Mouse (Mus musculus): ENCODE measurements around the gene Mkrn3.

The Mkrn3 gene

DNA sequence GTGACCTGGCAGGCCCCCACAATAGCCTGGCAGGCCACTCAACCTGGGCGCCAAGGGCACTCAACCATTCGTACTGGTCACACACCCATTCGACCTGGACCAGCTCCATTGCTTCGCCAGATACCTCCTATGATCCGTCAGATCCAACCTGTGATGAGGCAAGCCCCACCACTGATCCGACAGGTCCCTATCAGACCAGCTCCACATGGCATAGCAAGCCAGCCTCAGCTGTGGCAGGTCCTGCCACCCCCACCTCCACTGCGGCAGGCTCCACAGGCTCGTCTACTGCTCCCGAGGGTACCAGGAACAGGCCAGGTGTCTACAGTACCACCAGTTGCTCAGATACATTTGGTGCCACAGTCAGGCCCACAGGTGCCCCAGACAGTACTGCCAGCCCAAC, 41.4 kb downstream of the Mkrn3 start:
- no peak for ATAC-seq (ENCODE audit: low TSS enrichment)

DNA sequence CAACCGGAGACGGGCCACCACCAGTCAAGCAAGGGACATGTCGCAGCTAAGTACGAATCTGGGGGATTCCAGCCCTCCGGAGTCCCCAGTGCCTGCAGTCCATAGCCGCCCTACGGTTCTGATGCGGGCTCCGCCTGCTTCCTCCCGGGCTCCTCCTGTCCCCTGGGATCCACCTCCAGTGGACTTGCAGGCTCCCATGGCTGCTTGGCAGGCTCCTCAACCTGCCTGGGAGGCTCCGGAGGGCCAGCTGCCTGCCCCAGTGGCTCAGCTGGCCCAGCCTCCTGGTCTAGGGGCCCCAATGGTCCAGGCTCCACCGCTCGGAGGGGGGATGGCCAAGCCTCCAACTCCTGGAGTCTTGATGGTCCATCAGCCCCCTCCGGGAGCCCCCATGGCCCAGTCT, 42.6 kb downstream of the Mkrn3 start:
- no peak for ATAC-seq (ENCODE audit: low TSS enrichment)

- ATAC-seq (ENCODE audit: low TSS enrichment) = peak; percentile 41; the same call in 1 of the 2 replicates
These were observed 43.2 kb downstream of the Mkrn3 start, which contains the start of gene Magel2 for GRCm38 (mm10) chr7:62376510-62377304. Gene Magel2 (plus strand): TSS chr7:62377010.

DNA sequence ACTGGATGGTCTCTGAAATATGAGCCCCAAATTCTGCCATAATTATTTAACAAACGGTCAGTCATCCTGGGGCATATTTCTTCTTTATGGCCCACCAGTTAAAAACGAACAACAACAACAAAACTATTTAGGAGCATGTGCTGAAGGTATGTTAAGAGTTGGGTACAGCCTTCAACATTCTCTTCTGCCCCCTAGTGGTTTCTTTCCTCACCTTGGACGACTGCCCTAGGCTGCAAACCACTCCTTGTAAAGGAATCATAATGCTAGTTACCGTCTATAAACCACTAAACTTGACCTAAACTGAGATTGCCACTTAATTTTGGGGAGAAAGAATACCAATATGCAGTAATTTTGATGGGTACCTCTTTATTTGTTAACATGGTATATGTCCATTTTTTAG, 44.3 kb downstream of the Mkrn3 start:
- ATAC-seq (ENCODE audit: low TSS enrichment) = no peak
